Mouse (Mus musculus) thymus, adult 2 months (tissue): Measurements from ENCODE around the gene Pde4d. TPM values are rescaled to one million over a fixed set of nuclear protein-coding genes. Genes with fewer than 3 reads are reported as not detected.

Experiments
- DNase-seq: peaks from one replicate; pipeline ENCODE4 v3.0.0; 2021
- H3K27ac ChIP-seq: fragments of 200-500 bp; 2 replicates; pipeline ENCODE4 v1.5.1; 2012; ENCODE audit warnings: low read length, control low read depth; ENCODE audit not compliant: control insufficient read depth, insufficient read depth
- H3K27me3 ChIP-seq: fragments of 200-500 bp; 2 replicates; pipeline ENCODE4 v1.6.1; 2012; ENCODE audit warnings: mild to moderate bottlenecking, low read length, moderate library complexity, mixed read lengths; ENCODE audit not compliant: control insufficient read depth, insufficient read depth
- H3K36me3 ChIP-seq: fragments of 200-500 bp; 2 replicates; pipeline ENCODE4 v1.6.1; 2012; ENCODE audit warnings: mild to moderate bottlenecking, low read length, moderate library complexity; ENCODE audit not compliant: control insufficient read depth, insufficient read depth
- H3K4me1 ChIP-seq: fragments of 200-500 bp; replicated peaks from 2 replicates; pipeline ENCODE4 v1.6.1; 2012; ENCODE audit warnings: low read length; ENCODE audit not compliant: control insufficient read depth, insufficient read depth
- H3K4me3 ChIP-seq: fragments of 200-500 bp; 2 replicates; pipeline ENCODE4 v1.5.1; 2012; ENCODE audit warnings: mild to moderate bottlenecking, low read length, control low read depth, moderate library complexity; ENCODE audit not compliant: control insufficient read depth, insufficient read depth
- CTCF ChIP-seq: fragments of 200-500 bp; IDR thresholded peaks from 2 replicates; pipeline ENCODE4 v1.5.1; 2012; ENCODE audit warnings: mild to moderate bottlenecking, control low read depth, low read length, moderate library complexity, borderline replicate concordance; ENCODE audit not compliant: control insufficient read depth, poor library complexity, insufficient read depth; ENCODE audit errors: extremely low read depth
- POLR2A ChIP-seq: fragments of 200-500 bp; IDR thresholded peaks from 2 replicates; pipeline ENCODE4 v1.6.1; 2012; ENCODE audit warnings: mild to moderate bottlenecking, low read length, control low read depth, moderate library complexity; ENCODE audit not compliant: control insufficient read depth, poor library complexity, insufficient read depth; ENCODE audit errors: extremely low read depth
- WGBS: fragments of 180-500 bp; shearing (Covaris S2); methylation state at CpG from one replicate; pipeline ENCODE4 v1.1.7; 2018; 5-methylcytosine and 5-hydroxymethylcytosine counted together
- polyA plus RNA-seq: library from polyadenylated mRNA; depleted of rRNA; stranded (reverse); fragments of >200 nt; gene quantifications from 2 replicates; pipeline ENCODE4 v1.2.3, GENCODE M21; 2012

The Pde4d gene
- polyA plus RNA-seq, 1 experiment = 35.2 TPM

DNA sequence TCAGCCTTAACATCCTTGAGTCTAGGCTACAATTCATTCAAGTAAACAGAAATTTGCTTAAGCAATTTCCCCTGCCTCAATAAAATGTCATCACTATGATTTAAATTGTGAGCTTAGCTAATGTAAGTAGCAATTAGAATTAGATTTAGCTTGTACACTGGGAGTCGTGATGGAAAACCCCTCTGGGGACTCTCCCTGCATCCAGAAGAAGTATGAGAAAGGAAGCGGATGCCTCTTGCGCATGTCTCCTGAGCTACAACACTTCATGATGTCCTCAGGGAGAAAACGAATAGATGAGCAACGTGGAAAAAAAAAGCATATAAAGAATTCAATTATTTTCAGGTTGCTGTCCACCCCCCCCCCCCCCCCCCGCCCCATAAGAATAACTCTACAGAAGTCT is 20.9 kb upstream of the Pde4d start:
- TF ChIP-seq CTCF = no peak
- TF ChIP-seq POLR2A = no peak
- Histone ChIP-seq H3K4me1 (no peaks in the 10 kb centered on the region; the same call in 1 of the 2 replicates), H3K4me3 (no peak overlapping the region), H3K27ac (no peak overlapping the region), H3K36me3 (no peaks in the 10 kb centered on the region), H3K27me3 (no peaks in the 10 kb centered on the region)
- 91% methylated on average over 6 of the region's 6 CpGs for WGBS
- DNase-seq = no peak

DNA sequence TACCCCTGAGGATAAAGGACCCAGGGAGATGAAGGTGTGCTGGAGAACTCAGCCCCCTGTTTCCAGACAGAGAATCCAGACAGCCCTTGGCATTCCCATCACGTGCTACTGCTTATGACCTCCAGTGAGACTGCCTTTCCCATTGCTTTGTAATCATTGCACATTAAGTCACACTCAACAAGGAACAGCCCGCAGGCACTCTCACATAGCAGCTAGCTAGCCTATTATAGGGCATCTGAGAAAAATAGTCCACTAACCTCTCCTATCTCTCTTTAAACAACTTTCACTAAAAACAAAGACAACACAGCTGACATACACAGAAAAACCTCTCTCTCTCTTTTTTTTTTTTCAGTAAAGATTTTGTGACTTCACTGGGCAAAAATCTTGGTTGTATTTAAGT is 20.1 kb upstream of the Pde4d start:
- no peak for DNase-seq
- H3K36me3 ChIP-seq = no peaks in the 10 kb centered on the region
- TF ChIP-seq POLR2A (no peak), CTCF (no peak)
- H3K27ac ChIP-seq = no peak overlapping the region
- 97% methylated on average over 2 of the region's 2 CpGs for WGBS
- no peaks in the 10 kb centered on the region for H3K27me3 ChIP-seq
- H3K4me1 ChIP-seq = no peaks in the 10 kb centered on the region; the same call in 1 of the 2 replicates
- no peak overlapping the region for H3K4me3 ChIP-seq

- H3K4me3 ChIP-seq = no peak overlapping the region
- no peaks in the 10 kb centered on the region for H3K36me3 ChIP-seq
- TF ChIP-seq POLR2A (no peak), CTCF (no peak)
- no peaks in the 10 kb centered on the region for H3K27me3 ChIP-seq
- no peak for DNase-seq
- H3K4me1 ChIP-seq = no peaks in the 10 kb centered on the region
- 96% methylated on average over 3 of the region's 3 CpGs for WGBS
- no peak overlapping the region for H3K27ac ChIP-seq
Measured at GRCm38 (mm10) chr13:108431776-108432175, 18.0 kb upstream of the Pde4d start.

DNA sequence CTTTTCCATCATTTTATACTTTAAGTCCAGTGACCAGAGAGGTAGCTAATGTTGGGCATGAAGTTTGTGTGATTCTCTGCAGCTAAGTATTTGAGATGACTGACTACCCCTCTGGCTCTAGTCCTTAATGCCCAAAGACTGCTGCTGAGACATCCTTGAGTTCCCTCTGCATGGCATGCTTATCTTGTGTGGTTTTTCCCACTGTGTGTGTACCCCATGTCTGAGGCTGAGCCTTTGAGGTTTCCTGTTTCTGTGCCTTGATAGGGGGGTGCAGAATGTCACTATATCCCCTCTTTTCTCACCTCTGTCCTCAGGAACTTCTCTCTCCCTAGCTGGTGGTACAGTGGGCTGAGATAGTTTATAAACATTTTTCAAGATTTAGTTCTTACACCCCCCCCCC is 14.1 kb upstream of the Pde4d start:
- TF ChIP-seq CTCF = no peak
- TF ChIP-seq POLR2A = no peak

DNA sequence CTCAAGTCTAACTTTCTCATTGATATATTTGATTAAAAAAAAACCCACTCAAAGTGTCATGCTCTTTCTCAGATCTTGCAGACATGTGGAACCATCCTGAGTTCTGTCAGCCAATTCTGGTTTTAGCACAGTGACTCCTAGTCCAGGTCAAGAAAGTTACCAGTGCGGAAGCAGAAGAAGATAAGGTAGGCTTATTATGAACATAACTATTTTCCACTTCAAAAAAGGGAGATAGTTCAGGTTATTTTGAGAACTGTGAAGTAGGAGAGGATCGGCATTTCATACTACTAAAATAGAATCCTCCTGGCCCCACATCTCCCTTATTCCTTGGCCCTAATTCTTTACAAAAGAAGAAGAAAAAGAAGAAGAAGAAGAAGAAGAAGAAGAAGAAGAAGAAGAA is 12.3 kb upstream of the Pde4d start:
- H3K4me1 ChIP-seq = no peaks in the 10 kb centered on the region
- TF ChIP-seq CTCF = no peak
- TF ChIP-seq POLR2A = no peak
- no peaks in the 10 kb centered on the region for H3K36me3 ChIP-seq
- no peak for DNase-seq
- 92% methylated on average over 2 of the region's 2 CpGs for WGBS
- H3K4me3 ChIP-seq = no peak overlapping the region
- H3K27ac ChIP-seq = no peak overlapping the region
- H3K27me3 ChIP-seq = no peaks in the 10 kb centered on the region

More for the DNA sequence above, 14.1 kb upstream of the Pde4d start:
- Histone ChIP-seq H3K27me3 (no peaks in the 10 kb centered on the region), H3K27ac (no peak overlapping the region), H3K4me3 (no peak overlapping the region), H3K4me1 (no peaks in the 10 kb centered on the region), H3K36me3 (no peaks in the 10 kb centered on the region)
- no peak for DNase-seq

- H3K27me3 ChIP-seq = no peaks in the 10 kb centered on the region
- H3K36me3 ChIP-seq = no peaks in the 10 kb centered on the region
- DNase-seq = no peak
- H3K27ac ChIP-seq = no peak overlapping the region
- TF ChIP-seq CTCF = no peak
- TF ChIP-seq POLR2A = no peak
- 96% methylated on average over 1 of the region's 1 CpGs for WGBS
- H3K4me3 ChIP-seq = no peak overlapping the region
- no peaks in the 10 kb centered on the region for H3K4me1 ChIP-seq
Measured at GRCm38 (mm10) chr13:108439012-108439411, 10.7 kb upstream of the Pde4d start.

DNA sequence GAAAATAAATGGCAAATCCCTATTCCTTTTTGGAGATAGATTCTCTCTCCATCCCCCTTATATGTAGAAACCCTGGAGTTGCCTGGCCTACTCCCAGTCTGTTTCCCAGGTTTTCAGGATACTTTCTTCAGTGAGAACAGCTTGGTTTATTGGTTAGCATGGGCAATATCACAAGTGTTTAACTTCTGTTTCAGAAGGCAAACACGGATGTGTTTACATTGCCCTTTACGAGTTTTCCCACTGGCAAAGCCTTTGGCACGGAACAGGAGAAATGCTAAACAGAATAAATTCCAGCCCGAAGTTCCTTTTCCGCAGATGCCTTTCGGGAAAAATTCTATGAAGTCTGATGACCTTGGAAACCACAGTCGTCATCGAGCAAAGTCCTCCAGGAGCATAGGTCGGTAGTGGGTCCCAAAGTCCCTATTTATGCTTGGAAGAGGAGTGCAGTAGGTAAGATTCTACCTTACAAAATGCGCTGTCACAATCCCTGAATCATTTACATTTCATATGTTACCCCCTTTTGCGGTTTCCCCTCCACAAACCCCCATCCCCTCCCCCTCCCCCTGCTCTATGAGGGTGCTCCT is 1.3 kb upstream of the Pde4d start:
- no peak for DNase-seq
- H3K4me3 ChIP-seq = no peak overlapping the region
- H3K27me3 ChIP-seq = no peaks in the 10 kb centered on the region
- 87% methylated on average over 11 of the region's 11 CpGs for WGBS
- TF ChIP-seq CTCF (no peak), POLR2A (no peak)
- no peaks in the 10 kb centered on the region for H3K36me3 ChIP-seq
- H3K27ac ChIP-seq = no peak overlapping the region
- H3K4me1 ChIP-seq = no peaks in the 10 kb centered on the region
